Mouse (Mus musculus) cerebellum, adult 11-12 months (tissue): Measurements from ENCODE around the gene Gm28035.

Source experiments
- DNase-seq: peaks from one replicate; pipeline ENCODE4 v3.0.0; 2022

Gm28035 gene

DNA sequence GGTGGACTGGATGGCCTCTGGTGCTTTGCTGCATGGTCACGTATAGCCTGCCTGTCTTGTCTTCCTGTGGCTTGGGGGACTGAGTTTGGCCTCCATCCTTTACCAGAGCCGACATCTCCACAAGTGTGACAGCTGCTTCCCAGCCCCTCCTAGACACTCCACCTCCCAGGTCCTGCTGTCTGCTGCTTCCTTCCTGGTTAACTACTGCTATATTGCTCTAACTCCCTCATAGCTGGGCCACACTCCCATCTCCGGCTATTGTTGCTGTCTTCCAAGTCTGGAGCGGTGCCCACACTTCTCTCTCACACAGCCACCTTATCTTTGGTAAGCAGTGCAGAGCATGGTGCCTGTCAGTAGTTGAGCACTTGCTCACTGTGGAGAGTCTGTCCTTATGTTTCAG lies 590 bp upstream of the Gm28035 start:
- peak; percentile 37 for DNase-seq

DNA sequence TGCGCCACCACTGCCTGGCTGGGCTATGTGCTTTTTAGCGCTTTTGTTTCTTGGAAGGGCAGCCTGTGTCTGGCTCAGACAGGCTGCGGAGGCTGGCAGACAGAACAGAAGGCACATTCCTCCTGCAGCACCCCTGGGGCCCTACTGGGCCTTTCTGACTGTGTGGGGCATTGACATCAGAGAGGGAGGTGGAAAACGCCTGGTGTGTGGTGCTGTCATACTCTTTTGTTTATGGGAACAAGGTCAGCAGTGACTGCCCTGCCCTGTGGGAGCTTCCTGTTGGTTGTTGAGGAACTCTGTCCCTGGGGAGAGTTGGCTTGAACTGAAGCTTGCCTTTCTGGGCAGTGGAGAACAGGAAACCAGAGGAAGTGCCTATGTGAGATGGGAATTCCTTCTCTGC lies 2.1 kb downstream of the Gm28035 start:
- peak; percentile 81 for DNase-seq

DNA sequence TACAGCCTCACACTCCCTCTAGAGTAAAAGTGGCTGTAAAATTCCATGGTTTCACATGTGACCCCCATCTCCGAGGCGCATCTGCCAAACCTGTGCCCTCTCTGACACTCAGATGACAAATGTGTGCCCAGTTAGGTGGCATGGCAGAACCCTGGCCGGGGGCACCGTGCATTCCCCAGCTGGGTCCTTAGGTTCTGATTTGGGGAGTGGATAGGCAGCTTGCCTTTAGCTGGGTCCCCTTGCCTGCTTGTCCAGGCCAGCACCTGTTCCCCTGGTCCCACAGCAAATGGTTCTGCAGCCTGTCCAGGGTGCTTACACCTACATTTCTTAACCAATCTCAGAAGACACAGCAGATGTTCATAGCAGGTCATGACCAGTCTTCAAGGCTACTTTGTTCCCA lies 3.0 kb downstream of the Gm28035 start:
- DNase-seq: no peak

DNA sequence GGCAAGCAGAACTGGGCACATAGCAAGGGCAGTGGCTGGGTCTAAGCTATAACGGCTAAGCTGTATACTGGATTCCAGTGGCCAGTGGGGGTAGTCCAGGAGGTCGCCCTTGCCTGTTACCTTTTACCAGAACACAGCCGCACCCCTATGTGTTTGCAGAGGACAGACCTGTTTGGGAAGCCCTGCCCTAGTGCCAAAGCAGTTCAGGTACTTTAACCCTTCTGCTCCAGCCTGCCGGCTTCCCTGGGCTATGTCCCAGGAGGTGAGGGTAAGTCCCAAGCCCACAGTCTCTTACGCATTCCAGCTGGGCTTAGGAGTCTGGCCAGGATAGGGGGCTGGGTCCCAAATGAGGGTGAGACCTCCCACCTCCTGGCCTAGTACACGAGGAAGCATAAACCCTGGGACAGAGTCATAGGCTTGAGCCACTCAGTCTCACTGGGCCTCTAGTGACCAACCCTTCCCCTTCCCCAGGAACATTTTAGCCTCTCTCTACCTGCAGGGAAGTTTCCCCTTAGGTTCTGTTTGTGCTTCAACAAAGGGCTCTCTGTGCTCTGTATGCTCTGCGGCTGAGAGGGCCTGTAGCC lies 4.3 kb downstream of the Gm28035 start:
- DNase-seq: peak; percentile 18

DNA sequence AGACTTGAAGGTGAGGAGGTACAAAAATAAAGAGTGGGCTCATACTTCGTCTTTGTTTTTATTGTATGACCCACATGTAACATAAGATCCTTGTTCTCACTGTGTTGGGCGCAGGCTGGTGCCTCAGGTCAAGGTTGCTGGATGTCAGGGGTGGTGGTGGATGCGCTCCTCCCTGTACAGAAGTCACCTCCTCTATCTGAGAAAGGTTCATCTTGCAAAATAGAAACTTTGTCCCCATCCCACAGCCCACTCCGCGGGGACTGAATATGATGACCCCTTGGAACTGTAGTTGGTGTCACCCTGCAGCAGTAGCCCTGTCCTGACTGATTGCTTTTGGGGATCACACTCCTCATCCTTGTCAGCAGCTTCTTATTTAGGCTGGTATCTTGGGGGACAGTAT lies 6.7 kb downstream of the Gm28035 start:
- DNase-seq: no peak

DNA sequence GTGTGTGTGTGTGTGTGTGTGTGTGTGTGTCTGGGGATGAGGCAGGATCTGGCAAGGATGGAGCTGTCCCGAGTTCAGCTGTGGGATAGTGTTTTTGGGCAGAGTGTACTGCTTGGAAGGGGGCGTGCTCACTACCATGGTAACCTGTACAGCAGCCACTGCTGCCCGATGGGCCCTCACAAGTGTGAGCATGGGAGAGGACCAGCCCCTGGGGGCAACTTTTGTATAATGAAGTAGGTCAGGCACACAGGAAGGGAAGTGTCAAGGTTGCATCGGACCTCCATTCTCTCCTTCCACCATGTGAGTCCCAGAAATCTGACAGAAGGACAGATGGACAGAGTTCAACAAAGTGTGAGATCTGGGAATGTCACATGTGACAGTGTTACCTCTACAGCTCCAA lies 7.3 kb downstream of the Gm28035 start:
- DNase-seq: no peak

DNA sequence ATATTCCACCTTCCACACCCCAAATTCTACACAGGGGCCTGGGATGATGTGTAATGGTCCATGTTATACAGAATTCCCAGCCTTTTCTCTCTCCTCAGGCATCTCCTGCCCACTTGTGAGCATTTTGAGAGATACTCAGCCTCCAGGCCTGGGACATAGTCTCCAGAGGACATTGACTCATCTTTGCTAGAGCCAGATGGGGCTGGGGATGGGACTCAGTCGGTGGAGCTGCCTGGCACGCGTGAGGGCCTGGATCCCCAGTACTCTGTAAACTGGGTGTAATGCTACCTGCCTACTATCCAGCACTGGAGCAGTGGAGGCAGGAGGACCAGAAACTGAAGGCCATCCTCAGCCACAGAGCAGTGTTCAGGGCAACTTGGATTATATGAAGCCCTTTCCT lies 8.8 kb downstream of the Gm28035 start:
- DNase-seq: no peak

DNA sequence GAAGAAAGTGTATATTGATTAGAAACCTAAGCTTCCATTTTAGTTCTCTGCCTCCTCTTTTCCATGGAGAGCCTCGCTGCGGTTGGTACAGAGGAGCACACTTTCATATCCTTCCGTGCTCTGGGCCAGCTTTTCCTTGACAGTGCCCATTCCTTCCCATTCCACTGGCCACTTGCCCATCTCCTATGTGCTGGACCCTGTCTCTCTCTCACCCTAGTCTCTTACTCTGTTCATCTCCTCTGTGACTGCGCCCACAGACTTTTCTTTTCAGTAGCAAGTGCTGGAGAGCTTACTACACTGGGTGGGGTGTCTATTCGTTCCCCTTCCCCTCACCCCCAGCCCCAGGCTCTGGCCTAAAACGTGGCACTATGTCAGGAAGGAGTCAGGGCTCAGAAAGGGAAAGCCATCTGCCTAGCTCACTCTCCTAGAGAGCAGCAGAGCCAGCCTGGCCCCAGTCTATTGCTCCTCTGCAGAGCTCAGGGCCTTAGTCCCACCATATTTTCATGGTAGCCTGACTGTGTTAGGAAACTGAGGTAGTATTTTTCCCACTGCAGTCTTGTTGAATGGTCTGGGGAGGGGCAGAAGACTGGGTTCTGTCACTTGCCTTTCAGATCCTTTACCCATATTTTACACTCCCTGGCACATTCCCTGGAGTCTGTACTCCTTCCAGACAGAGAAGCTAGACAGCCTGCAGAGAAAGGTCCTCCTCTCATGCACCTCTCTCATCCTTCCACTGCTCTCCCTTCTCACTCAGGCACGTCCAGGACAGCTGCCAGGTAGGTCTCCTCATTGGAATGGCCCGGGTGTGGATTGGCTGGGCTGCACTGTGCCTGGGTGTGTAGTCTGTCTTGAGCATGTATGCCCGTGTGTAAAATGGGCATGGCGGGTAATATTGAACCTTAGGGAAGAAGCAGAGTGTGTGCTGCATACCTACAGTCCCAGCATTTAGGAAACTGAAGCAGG lies 10.1 kb downstream of the Gm28035 start:
- no peak for DNase-seq

DNA sequence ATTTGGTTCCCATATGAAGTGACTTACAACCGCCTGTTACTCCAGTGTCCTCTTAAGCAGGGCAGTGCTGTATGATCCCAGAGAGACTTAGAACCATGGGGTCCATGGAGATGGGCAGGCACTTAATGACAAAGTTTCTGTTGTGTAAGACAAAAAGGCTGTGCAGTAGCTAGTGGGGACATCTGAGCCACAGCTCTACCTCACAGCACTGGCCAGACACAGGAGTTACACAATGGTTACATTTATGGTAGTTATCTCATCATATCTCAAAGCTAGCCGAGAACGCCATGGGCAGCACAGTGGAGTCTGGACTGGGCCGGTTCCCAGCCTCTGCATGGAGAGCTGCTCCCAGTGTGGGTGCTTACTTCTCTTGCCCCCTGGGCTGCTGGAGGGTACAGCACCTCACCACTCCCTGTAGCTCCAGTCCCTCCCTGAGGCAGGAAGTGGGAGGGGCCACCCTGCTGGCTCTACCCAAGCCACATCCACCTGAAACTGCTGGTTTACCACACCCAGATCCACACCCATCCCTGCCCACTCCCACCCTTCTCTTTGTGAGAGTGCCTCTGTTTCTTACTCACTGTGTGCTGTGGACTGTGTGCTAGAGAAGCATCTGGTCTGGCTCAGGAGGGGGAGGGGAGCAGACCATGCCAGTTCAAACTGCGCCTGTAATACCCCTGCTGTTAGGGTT lies 11.2 kb downstream of the Gm28035 start:
- DNase-seq: no peak

DNA sequence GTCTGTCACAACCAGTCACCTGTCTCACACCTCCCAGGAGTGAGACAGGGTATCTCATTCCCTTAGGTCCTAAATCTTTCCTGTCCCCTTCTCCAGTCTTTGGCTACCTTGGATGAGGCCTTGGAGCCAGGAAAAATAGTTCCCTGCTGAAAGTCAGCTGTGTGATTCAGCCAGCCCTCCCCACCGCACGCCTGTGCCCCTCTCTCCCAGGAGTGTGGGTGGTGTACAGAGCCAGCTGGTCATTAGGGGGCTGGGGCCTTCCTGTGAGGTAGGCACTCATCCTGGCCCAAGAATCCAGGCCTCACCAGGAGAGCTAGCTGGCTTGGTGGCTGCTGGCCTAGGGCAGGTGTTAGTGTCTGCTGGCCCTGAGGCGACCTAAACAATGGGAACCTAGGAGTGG lies 12.2 kb downstream of the Gm28035 start:
- no peak for DNase-seq

DNA sequence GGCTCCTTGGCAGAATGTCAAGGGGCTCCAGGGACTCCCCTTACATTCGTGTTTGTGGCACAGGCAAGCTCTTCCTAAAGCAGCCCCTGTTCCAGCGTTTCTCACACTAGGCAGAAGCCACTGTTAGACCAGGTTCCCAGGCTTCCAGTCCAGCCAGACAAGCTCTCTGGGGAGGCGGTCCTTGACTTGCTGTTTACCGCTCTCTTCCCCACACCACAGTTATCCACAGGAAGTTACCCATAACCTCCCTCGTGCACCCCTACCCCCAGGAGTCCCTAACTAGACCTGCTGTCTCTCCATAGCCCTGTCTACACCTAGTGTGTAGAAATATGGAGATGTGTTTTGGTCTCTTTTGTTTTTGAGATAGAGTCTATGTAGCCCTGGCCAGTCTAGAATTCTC lies 13.4 kb downstream of the Gm28035 start:
- DNase-seq: no peak

DNA sequence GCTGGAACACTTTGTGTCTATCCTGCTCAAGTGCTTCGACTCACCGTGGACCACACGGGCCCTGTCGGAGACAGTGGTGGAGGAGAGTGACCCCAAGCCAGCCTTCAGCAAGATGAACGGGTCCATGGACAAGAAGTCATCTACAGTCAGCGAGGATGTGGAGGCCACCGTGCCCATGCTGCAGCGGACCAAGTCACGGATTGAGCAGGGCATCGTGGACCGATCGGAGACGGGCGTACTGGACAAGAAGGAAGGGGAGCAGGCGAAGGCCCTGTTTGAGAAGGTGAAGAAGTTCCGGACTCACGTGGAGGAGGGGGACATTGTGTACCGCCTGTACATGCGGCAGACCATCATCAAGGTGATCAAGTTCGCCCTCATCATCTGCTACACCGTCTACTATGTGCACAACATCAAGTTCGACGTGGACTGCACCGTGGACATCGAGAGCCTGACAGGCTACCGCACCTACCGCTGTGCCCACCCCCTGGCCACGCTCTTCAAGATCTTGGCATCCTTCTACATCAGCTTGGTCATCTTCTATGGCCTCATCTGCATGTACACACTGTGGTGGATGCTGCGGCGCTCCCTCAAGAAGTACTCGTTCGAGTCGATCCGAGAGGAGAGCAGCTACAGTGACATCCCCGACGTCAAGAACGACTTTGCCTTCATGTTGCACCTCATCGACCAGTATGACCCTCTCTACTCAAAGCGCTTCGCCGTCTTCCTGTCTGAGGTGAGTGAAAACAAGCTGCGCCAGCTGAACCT lies 15.4 kb downstream of the Gm28035 start:
- DNase-seq: no peak

DNA sequence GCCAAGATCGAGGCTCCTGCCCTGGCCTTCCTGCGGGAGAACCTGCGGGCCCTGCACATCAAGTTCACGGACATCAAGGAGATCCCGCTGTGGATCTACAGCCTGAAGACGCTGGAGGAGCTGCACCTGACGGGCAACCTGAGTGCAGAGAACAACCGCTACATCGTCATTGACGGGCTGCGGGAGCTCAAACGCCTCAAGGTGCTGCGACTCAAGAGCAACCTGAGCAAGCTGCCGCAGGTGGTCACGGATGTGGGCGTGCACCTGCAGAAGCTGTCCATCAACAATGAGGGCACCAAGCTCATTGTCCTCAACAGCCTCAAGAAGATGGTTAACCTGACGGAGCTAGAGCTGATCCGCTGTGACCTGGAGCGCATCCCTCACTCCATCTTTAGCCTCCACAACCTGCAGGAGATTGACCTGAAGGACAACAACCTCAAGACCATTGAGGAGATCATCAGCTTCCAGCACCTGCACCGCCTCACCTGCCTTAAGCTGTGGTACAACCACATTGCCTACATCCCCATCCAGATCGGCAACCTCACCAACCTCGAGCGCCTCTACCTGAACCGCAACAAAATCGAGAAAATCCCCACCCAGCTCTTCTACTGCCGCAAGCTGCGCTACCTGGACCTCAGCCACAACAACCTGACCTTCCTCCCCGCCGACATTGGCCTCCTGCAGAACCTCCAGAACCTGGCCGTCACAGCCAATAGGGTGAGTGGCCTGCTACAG lies 16.4 kb downstream of the Gm28035 start:
- DNase-seq: no peak

DNA sequence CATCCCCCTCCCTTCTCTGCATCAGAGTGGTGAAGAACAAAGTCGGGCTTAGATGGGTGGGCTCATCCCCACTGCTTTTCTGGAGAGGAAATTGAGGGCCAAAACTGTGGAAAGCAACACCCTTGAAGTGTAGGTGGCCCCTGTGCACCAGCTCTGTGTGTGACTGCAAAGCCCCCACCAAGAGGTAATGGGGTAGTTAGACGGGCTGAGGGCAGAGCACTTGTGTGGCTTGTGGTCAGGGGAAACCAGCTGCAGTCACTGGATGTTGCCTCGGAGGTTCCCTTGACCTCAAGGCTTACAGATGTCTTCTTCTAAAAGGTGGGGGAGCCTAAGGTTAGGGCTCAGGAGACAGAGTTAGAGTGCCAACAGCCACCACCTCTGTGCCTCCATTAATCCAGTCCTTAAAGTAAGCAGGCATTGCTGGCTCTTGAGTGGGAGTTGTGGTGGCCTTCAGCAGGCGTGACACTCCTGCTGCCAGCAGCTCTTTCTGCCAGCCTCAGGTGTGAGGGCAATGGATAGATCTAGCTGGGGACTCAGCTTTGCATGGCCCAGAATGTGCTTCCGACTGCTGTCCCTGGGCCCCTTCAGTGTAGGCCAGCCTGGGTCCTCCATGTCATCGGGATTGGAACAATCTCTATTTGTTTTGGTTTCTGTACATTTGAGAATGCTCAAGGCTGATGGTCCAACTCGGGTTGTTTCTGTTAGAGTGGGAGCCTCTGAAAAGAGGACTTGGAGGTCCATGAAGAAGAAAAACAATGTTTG lies 17.5 kb downstream of the Gm28035 start:
- no peak for DNase-seq

DNA sequence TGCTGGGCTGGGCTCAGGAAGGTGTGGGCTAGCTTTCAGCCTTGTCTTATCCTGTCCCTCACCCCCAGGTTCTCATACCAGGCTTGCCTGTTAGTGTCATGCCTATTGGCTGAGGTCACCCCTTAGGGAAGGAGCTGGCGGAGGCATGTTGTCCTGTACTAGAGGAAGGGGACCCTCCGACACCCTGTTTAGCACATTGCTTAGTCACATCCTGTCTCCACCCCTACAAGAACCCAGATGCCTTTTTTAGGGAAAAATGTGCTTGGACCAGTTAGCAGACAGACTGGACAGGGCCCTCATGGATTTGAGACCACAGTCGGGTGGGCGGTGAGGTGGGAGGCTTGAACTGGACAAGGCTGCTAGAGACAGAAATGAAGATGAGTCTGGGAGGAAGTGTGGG lies 18.2 kb downstream of the Gm28035 start:
- no peak for DNase-seq

DNA sequence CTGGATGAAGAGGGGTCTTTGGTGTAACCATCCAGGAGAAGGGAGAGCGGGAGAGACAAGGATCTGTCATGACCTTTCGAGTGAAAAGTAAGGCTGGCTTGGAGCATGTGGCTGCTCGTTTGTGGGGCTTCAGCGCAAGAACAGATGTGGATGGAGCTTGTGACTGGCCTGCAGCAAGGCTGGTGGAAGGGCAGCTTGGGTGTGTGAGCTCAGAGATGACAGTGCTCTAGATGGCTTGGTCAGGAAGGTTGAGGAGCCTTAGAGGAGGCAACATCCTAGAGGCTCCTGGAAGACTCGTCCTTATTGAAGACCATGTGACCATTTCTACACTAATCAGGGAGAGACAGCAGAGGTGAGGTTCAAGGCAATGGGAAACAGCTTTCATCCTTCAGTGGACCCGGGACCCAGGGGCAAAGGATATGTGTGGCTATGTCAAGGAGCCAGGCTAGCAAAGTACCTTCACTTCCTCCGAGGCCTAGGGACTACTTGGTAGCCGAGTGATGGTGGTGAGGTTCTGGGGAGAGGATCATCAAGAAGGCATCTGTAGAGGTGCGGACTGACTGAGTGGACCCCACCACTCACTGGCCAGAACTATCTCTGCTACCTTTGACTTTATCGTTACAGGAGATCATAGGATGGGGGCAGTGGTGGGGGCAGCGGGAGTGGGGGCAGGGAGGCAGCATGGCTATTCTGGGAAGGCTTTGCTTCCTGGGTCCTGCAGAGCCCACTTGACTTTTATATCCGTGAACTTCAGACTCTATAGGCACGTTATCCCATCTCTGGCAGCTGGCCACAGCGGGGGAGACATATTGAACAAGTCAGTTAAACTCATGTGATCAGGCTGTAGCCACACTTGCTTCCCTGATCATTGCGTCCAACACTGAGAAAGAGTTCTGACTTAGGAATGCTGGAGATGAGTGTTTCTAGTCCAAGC lies 19.0 kb downstream of the Gm28035 start:
- no peak for DNase-seq

DNA sequence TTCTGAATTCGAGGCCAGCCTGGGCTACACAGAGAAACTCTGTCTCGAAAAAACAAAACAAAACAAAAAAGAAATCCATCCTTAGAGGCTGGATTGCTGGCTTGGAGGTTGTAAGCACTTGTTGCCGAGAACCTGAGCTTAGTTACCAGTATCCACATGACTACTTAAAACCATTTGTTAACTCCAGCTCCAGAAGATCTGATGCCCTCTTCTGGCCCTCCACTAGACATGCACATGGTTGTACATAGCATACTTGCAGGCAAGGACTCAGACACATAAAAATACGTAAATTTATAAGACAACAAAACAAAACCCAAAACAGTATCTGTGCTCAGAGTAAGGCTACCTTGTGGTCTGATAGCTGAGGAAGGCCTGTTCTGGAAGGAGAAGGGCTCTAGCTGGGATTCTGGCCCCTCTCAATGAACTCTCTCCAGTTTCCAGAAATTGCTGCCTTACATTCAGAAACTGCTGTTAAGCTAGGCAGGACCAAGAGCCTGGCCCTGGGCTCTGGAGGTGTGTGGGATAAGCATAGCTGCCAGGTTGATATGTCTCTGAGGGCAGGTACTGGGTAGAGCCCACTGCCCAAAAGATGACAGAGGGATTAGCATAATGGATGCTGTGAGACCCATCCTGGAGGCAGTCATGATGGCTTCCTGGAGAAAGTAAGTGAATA lies 20.8 kb downstream of the Gm28035 start:
- DNase-seq: no peak

DNA sequence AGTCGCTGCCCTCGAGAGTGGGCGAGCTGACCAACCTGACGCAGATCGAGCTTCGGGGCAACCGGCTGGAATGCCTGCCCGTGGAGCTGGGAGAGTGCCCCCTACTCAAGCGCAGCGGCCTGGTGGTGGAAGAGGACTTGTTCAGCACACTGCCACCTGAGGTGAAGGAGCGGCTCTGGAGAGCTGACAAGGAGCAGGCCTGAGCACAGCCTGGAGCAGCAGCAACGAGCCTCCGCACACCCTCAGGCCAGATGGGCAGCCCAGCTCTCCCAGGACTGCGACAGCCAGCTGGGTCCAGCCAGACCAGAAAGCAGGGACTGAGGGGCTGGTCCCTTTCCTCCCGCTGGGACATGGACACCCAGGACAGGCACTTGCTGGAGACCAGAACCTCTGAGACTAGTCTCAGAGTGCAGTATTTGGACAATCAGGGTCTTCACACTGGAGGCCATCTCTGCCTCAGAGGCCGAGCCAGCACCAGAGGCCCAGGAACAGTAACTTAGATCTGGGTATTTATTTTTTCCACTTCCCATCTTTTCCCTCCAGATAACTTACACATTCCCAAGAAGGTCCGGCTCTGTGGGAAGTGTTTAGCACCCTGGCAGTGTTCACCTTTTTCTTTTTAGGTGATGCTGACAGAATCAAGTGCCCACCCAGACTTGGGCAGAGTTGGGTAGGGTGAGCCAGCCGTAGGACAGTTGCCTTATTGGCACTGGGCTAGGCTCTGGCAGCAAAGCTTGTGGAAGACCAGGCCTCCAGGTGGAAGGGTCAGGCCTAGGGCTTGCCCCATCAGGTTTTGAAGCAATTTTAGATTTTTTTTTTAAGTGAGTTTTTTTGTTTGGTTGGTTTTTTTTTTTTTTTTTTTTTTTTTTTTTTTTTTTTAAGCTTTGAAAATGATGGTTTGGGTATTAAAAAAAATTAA lies 21.8 kb downstream of the Gm28035 start:
- DNase-seq: peak; percentile 57
